Mouse (Mus musculus) erythroid progenitor cell, adult 5-6 weeks (primary cell): ENCODE data around the gene Mpzl3. TPM values are rescaled to one million over a fixed set of nuclear protein-coding genes. Genes with fewer than 3 reads are reported as not detected.
"Not testable (repeated sequence)": the region's sequence is repeated elsewhere in the genome, so short reads cannot be mapped to it uniquely, and the experiment has no call there.

Experiments
- ATAC-seq: replicated peaks from 2 replicates; pipeline ENCODE4 v1.8.0; 2016; ENCODE audit warnings: moderate number of reproducible peaks, mild to moderate bottlenecking, moderate TSS enrichment, inconsistent platforms; ENCODE audit not compliant: poor library complexity, low FRiP score, severe bottlenecking
- total RNA-seq, 2 experiments: library from RNA; stranded (forward) in 1 of 2; stranded (reverse) in 1 of 2; fragments of 150-400 nt in 1 of 2; fragments of 186-747, 209-891 nt in 1 of 2; gene quantifications; 2 replicates each; pipeline versions ENCODE4 v1.2.3 to v1.2.4; 2015 to 2017; ENCODE audit warnings: low replicate concordance in 2 of 2

Gene Mpzl3
- total RNA-seq (2015; ENCODE audit: low replicate concordance) (1.7 TPM in 1 of 2 replicates, not detected in the other), total RNA-seq (2017; ENCODE audit: low replicate concordance) (not detected in 2 replicates)

GRCm38 (mm10) chr9:45055082-45055713 is at the start of gene Mpzl3:
Gene Mpzl3 (plus strand): TSS chr9:45055186.
- ATAC-seq: no peak

DNA sequence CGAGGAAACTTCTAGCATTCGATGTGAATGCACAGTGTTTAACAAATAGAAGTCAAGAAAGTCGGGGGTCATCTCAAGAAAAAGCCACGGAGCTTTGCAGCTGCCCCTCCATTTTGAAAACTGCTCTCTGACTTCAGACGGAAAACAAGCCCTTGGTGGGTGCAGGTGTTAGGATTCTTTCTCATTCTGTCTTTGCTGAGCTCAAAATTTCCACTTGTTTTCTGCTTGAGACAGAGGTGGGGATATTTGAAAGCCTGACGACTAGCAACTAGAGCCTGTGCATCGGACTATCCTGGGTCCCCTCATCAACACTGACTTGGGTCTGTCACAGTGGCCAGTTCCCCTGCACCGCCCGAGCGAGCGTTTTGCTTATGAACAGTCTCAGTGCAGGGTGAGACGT is 47.6 kb upstream of the Mpzl3 start:
- ATAC-seq: no peak

- ATAC-seq: no peak
Measured at GRCm38 (mm10) chr9:45008342-45008741, 46.6 kb upstream of the Mpzl3 start.

GRCm38 (mm10) chr9:45009180-45010078 is 45.6 kb upstream of the Mpzl3 start, which contains the start of gene Cd3e:
Gene Cd3e (minus strand): TSS chr9:45009627.
- no peak for ATAC-seq

DNA sequence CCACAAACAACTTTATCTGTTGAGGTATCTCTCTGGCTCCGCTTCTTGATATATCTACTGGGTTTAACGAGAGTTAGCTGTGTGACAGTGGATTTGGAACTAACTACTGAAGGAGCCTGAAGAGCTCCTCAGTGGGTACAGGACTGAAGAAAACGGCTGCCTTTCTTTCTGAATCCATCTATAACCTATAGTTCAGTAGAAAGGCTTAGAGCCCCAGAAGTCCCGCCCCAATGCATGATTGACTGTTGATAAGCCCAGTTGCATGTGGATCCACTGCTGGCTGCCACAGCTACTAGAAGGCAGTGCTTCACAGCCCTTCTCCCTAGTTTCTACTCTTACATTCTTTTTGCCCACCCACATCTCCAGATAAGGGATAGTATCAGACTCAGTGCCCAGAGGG is 44.5 kb upstream of the Mpzl3 start:
- no peak for ATAC-seq

- no peak for ATAC-seq
Measured at GRCm38 (mm10) chr9:45011291-45011690, 43.7 kb upstream of the Mpzl3 start.

- no peak for ATAC-seq
Measured at GRCm38 (mm10) chr9:45014879-45015278, 40.1 kb upstream of the Mpzl3 start.

DNA sequence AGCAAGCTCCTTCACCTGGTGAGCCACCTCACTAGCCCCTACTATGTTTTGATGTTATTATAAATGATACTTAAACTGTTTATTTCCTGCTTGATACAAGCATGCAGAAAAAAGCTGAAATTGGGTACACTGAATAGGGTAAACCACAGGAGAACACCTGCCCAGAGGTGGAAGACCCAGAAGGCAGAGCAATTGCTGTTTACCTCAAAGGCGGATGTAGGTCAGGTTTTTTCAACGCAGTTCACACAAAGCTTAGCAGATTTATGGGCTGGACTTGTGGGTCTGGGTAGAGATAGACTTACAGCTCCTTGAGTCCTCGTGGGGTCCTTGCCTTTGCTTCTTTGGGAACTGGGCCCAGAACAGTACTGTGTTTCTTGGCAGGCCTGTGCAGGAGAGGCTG is 39.1 kb upstream of the Mpzl3 start:
- no peak for ATAC-seq

- ATAC-seq: no peak
Measured at GRCm38 (mm10) chr9:45018031-45018430, 37.0 kb upstream of the Mpzl3 start.

DNA sequence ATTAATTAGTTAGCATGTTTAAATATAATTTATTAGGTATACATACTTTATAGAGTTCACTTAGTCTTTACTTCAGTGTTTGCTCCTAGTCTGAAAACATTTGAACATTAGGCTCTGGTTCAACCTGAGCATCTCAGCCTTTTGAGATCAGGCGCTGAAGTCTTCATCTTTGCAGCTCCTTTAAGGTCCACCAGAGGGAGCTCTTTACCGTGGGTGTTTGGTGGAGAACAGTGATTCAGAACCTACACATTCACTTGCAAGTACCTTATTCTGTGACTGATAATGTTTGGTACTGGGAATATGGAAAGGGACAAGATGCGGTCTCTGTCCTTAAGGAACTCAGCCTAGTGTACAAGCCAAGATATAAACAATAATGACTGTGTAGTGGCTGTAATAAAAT is 32.2 kb upstream of the Mpzl3 start:
- peak; percentile 61 for ATAC-seq

DNA sequence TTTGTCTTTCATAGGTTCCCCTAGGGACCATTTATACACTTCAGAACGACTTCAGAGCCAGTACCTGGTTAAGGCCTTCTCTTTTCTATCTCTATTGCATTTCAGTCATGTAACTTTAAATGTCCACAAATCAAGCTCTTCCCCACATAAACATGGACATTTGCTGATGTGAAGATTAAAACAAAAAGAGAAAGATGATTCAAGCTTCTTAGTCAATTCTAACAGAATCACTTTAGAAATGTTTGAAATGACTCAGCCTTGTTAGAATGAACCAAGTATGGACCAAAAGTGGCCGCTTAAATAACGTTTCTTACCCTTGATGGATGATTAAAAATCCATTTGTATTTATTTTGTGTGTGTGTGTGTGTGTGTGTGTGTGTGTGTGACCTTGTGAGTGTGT is 31.3 kb upstream of the Mpzl3 start:
- ATAC-seq: no peak

- no peak for ATAC-seq
Measured at GRCm38 (mm10) chr9:45024187-45024586, 30.8 kb upstream of the Mpzl3 start.

GRCm38 (mm10) chr9:45027376-45027775 is 27.6 kb upstream of the Mpzl3 start:
- ATAC-seq: no peak

GRCm38 (mm10) chr9:45030341-45030740 is 24.6 kb upstream of the Mpzl3 start:
- no peak for ATAC-seq

GRCm38 (mm10) chr9:45032261-45032660 is 22.7 kb upstream of the Mpzl3 start:
- no peak for ATAC-seq

DNA sequence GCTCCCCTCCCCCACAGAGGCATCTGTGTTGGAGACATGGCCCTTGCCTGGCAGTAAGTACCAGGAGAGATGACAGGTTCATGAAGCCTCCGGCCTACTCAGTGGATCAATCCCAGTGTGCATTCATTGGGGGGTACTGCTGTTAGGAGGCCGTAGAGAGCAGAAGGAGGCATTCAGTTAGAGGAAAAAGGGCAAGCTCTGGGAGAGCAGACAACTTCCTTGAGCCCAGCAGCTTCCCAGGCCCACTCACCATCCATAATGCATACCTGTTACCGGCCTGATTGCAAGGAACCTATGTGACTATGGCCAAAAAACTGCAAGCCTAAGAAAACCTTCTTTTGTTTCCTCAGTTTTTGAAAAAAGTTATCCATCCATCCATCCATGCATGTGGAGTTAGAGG is 20.5 kb upstream of the Mpzl3 start:
- no peak for ATAC-seq

DNA sequence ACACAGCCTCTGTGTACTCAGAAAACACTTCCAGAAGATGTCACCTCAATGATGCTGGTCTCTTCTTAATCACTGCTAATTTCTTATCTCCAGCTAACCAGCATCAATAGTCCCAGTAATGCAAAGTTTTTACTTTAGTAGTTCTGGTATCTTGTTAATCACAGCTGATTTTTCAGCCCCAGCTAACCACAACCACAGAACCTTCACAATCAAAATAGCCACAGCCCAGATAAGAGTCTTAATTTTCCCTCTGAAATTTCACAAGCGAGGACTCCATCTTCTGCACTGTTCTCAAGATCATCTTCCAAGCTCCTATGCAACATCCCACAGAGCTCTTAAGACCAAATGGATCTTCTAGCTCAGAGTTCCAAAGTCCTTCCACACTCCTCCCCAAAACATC is 17.2 kb upstream of the Mpzl3 start:
- ATAC-seq: not testable (repeated sequence)

GRCm38 (mm10) chr9:45039499-45039898 is 15.5 kb upstream of the Mpzl3 start, which contains the start of gene Mpzl2:
Gene Mpzl2 (plus strand): TSS chr9:45039799.
- ATAC-seq: no peak

DNA sequence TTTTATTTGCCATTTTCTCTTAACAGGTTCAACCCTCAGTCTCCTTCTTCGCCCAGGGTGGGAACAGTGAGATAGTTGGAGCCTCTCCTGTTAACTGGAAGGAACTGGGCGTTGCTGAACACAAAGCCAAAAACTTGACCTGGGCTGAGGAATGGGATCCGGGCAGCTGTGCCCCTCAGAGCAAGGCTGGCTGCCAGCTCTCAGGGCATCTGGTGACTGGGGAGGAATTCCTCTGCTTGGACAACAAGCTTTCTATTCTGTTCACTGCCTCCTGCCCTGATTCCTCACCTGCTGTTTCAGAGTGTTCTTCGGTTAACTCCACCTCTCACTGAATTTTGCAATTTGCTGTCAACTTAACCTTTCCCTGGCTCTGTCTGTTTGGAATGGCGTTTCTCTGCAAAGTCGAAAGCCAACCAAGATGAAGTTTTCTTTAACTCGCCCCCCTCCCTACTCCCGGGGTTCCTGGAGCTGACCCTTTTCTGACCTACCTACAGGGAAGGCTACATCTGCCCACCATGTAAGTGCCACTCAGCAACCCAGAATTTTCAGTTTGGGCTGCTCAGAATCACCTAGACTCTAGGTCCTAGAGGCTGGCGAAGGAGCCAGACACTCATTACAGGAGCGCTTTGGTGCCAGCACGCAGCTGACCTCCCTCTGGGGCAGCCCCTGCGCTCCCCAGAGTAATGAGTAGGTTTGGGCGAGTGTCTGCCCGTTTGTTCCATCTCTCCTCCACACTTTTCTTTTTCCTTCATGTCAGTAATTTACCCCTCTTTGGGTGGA is 14.7 kb upstream of the Mpzl3 start:
- no peak for ATAC-seq

DNA sequence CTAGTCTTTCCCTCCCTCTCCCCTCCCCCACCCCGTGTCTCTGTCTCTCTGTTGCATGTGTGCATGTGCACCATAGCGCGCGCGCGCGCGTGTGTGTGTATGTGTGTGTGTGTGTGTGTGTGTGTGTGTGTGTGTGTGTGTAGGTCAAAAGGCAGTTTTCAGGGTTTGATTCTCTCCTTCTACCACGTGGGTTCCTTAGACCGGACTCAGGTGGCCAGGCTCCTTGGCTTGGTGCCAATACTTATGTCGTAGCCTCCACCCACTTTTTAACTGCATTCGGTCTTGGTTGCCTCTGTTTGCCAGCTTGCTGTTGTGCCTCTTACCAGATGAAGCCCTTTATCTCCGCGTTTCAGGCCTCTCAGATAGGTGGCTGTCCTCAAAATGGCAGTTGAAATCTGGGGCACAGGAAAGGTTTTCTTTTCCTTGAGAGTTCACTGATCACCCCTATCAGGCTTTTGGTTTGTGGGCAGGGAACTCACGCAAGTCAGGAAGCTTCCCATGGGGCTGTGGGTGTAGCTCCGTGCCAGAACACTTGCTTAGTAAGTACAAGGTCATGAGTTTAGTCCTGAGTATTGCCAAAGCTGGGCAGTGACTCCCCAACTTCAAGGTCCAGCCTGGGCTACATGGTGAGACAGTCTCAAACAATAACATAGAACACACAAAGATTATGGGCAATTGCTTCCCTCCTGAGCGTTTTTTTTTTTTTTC is 13.7 kb upstream of the Mpzl3 start:
- no peak for ATAC-seq
